Mouse (Mus musculus): ENCODE data around the gene Shroom3. TPM values are rescaled to one million over a fixed set of nuclear protein-coding genes. Genes with fewer than 3 reads are reported as not detected.

Shroom3 gene
- polyA plus RNA-seq, 1 experiment from 2014 or later, result 2.3 TPM

GRCm38 (mm10) chr5:92970480-92970879 is 287.2 kb downstream of the Shroom3 start:
- ATAC-seq (ENCODE audit: low FRiP score) (no peak), DNase-seq (ENCODE audit: low spot score) (peak; percentile 68)
- H3K4me1 ChIP-seq (replicated peaks; ENCODE audit: control insufficient read depth, insufficient read depth, low read length), result no peaks in the 10 kb centered on the region
- H3K9me3 ChIP-seq (ENCODE audit: control insufficient read depth, low read length), result no peaks in the 10 kb centered on the region
- no peak overlapping the region for H3K9ac ChIP-seq
- no peaks in the 10 kb centered on the region for H3K27me3 ChIP-seq (ENCODE audit: control insufficient read depth, insufficient read depth, low read length)
- no peak overlapping the region for H3K4me2 ChIP-seq (replicated peaks)
- H3K27ac ChIP-seq, result no peak overlapping the region
- no peaks in the 10 kb centered on the region for H3K36me3 ChIP-seq (replicated peaks; ENCODE audit: control insufficient read depth, insufficient read depth)
- H3K4me3 ChIP-seq (replicated peaks; ENCODE audit: low read length), result no peak overlapping the region
- 39% methylated on average over 7 of the region's 7 CpGs for WGBS

DNA sequence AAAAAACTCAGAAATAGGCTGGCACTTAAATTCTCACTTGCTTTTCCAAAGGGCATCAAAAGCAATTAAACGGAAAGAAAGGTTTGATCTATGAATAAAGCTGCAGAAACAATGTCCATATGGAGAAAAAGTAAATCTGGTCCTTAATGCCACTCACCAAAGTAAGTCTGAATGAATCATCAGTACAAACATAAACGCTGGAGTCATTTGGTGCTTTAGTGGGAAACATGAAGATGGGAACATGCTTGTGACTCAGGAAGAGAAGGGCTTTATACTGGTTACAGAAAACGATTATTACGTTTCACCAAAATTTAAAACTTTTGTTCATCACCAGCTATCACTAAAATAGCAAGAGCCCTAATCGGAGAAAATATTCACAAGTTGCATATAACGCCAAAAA is 297.2 kb downstream of the Shroom3 start:
- H3K27ac ChIP-seq, result no peak overlapping the region
- 93% methylated on average over 6 of the region's 6 CpGs for WGBS
- no peaks in the 10 kb centered on the region for H3K4me1 ChIP-seq (replicated peaks; ENCODE audit: control insufficient read depth, insufficient read depth, low read length)
- no peak for ATAC-seq (ENCODE audit: low FRiP score)
- H3K4me3 ChIP-seq (replicated peaks; ENCODE audit: low read length), result no peak overlapping the region
- H3K27me3 ChIP-seq (ENCODE audit: control insufficient read depth, insufficient read depth, low read length), result no peaks in the 10 kb centered on the region
- no peaks in the 10 kb centered on the region for H3K9me3 ChIP-seq (ENCODE audit: control insufficient read depth, low read length)
- H3K36me3 ChIP-seq (replicated peaks; ENCODE audit: control insufficient read depth, insufficient read depth), result no peaks in the 10 kb centered on the region
- H3K4me2 ChIP-seq (replicated peaks), result no peak overlapping the region
- H3K9ac ChIP-seq, result no peak overlapping the region
- DNase-seq (ENCODE audit: low spot score), result no peak

GRCm38 (mm10) chr5:92980862-92981261 is 297.6 kb downstream of the Shroom3 start:
- no peak overlapping the region for H3K4me2 ChIP-seq (replicated peaks)
- 76% methylated on average over 2 of the region's 2 CpGs for WGBS

DNA sequence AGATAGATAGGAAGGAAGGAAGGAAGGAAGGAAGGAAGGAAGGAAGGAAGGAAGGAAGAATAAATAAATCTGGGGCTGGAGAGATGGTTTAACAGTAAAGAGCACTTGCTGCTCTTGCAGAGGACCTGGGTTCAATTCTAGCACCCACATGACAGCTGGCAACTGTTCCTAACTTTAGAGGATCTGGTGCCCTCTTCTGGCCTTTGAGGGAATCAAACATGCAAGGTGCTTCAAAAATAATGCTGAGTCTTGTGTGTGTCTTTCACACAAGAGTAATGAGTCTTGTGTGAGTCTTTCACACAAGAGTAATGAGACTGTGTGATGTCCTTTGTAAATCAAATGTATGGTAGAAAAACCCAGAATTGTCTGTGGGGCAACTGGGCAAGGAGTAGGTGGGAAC is 299.4 kb downstream of the Shroom3 start:
- no peak overlapping the region for H3K27ac ChIP-seq
- H3K4me3 ChIP-seq (replicated peaks; ENCODE audit: low read length), result no peak overlapping the region
- H3K9me3 ChIP-seq (ENCODE audit: control insufficient read depth, low read length), result no peaks in the 10 kb centered on the region
- no peak overlapping the region for H3K9ac ChIP-seq
- H3K36me3 ChIP-seq (replicated peaks; ENCODE audit: control insufficient read depth, insufficient read depth), result no peaks in the 10 kb centered on the region
- no peaks in the 10 kb centered on the region for H3K4me1 ChIP-seq (replicated peaks; ENCODE audit: control insufficient read depth, insufficient read depth, low read length)
- no peak for ATAC-seq (ENCODE audit: low FRiP score)
- H3K4me2 ChIP-seq (replicated peaks), result no peak overlapping the region
- DNase-seq (ENCODE audit: low spot score), result no peak
- H3K27me3 ChIP-seq (ENCODE audit: control insufficient read depth, insufficient read depth, low read length), result no peaks in the 10 kb centered on the region

More at GRCm38 (mm10) chr5:92980862-92981261, 297.6 kb downstream of the Shroom3 start:
- no peaks in the 10 kb centered on the region for H3K27me3 ChIP-seq (ENCODE audit: control insufficient read depth, insufficient read depth, low read length)
- no peaks in the 10 kb centered on the region for H3K9me3 ChIP-seq (ENCODE audit: control insufficient read depth, low read length)
- H3K4me3 ChIP-seq (replicated peaks; ENCODE audit: low read length), result no peak overlapping the region
- ATAC-seq (ENCODE audit: low FRiP score), result no peak
- no peak for DNase-seq (ENCODE audit: low spot score)
- H3K27ac ChIP-seq, result no peak overlapping the region
- no peaks in the 10 kb centered on the region for H3K36me3 ChIP-seq (replicated peaks; ENCODE audit: control insufficient read depth, insufficient read depth)
- no peak overlapping the region for H3K9ac ChIP-seq
- no peaks in the 10 kb centered on the region for H3K4me1 ChIP-seq (replicated peaks; ENCODE audit: control insufficient read depth, insufficient read depth, low read length)

DNA sequence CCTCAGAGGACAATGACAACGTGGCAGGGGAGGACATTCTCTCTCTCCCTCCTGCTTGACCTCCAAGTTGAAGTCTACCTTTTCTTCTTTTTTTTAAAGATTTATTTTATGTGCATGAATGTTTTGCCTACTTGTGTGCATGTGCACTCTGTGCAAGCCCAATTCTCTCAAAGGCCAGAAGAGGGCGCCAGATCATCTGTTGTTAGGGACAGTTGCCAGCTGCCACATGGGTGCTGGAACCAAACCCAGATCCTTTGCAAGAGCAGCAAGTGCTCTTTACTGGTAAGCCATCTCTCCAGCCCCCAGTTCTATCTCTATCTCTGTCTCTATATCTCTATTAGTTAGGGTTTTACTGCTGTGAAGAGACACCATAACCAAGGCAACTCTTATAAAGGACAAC is 300.7 kb downstream of the Shroom3 start:
- no peaks in the 10 kb centered on the region for H3K9me3 ChIP-seq (ENCODE audit: control insufficient read depth, low read length)
- H3K27ac ChIP-seq, result no peak overlapping the region
- H3K4me1 ChIP-seq (replicated peaks; ENCODE audit: control insufficient read depth, insufficient read depth, low read length), result no peaks in the 10 kb centered on the region; the same call in 1 of the 2 replicates
- no peaks in the 10 kb centered on the region for H3K27me3 ChIP-seq (ENCODE audit: control insufficient read depth, insufficient read depth, low read length)
- WGBS, result 39% methylated on average over 2 of the region's 2 CpGs
- no peaks in the 10 kb centered on the region for H3K36me3 ChIP-seq (replicated peaks; ENCODE audit: control insufficient read depth, insufficient read depth)
- DNase-seq (ENCODE audit: low spot score) (no peak), ATAC-seq (ENCODE audit: low FRiP score) (no peak)
- no peak overlapping the region for H3K4me2 ChIP-seq (replicated peaks)
- no peak overlapping the region for H3K4me3 ChIP-seq (replicated peaks; ENCODE audit: low read length)
- H3K9ac ChIP-seq, result no peak overlapping the region

DNA sequence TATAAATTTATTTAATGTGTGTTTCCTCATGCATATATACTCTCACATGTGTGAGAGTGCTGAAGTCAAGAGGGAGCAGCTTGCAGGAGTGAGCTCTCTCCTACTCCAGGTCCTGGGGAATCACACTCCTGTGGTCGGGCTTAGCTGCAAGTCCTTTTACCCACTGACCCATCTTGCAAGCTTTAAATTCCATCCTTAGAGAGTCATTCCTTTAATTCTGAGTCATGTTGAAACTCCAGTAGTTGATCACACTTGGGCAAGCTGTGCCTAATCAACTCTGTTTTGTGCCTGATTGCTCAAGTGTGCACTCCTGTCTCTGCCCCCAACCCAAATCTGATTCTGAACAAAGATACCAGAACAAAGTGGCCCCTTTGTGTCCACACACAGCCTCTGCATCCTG is 301.5 kb downstream of the Shroom3 start:
- no peaks in the 10 kb centered on the region for H3K27me3 ChIP-seq (ENCODE audit: control insufficient read depth, insufficient read depth, low read length)
- ATAC-seq (ENCODE audit: low FRiP score), result no peak

DNA sequence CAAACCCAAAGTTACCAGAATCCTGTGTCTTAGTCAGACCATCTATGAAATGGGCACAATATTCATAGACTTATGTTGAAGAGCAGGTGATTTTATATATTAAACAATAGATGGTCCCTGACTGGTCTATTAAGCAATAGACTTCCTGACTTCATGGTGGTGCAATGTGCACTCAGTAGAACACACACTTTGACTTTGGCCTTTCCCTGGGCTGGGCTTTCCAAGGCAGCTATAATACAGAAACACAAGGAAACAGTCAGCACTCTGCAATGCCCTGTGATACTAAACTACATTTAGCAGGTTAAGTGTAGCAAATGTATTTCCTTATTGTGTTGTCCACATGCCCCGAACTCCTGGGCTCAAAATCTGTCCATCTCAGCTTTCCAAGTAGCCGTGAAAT is 302.2 kb downstream of the Shroom3 start:
- Histone ChIP-seq H3K9ac (no peak overlapping the region), H3K27me3 (ENCODE audit: control insufficient read depth, insufficient read depth, low read length) (no peaks in the 10 kb centered on the region), H3K4me1 (replicated peaks; ENCODE audit: control insufficient read depth, insufficient read depth, low read length) (no peaks in the 10 kb centered on the region; the same call in 1 of the 2 replicates), H3K27ac (no peak overlapping the region), H3K4me3 (replicated peaks; ENCODE audit: low read length) (no peak overlapping the region), H3K36me3 (replicated peaks; ENCODE audit: control insufficient read depth, insufficient read depth) (no peaks in the 10 kb centered on the region), H3K9me3 (ENCODE audit: control insufficient read depth, low read length) (no peaks in the 10 kb centered on the region), H3K4me2 (replicated peaks) (no peak overlapping the region)
- ATAC-seq (ENCODE audit: low FRiP score) (no peak), DNase-seq (ENCODE audit: low spot score) (no peak)
- 90% methylated on average over 2 of the region's 2 CpGs for WGBS

More for the DNA sequence above, 301.5 kb downstream of the Shroom3 start:
- no peak overlapping the region for H3K9ac ChIP-seq
- 21% methylated on average over 1 of the region's 1 CpGs for WGBS
- no peaks in the 10 kb centered on the region for H3K9me3 ChIP-seq (ENCODE audit: control insufficient read depth, low read length)
- no peaks in the 10 kb centered on the region; the same call in 1 of the 2 replicates for H3K4me1 ChIP-seq (replicated peaks; ENCODE audit: control insufficient read depth, insufficient read depth, low read length)
- no peak for DNase-seq (ENCODE audit: low spot score)
- no peak overlapping the region for H3K27ac ChIP-seq
- H3K36me3 ChIP-seq (replicated peaks; ENCODE audit: control insufficient read depth, insufficient read depth), result no peaks in the 10 kb centered on the region
- H3K4me2 ChIP-seq (replicated peaks), result no peak overlapping the region
- H3K4me3 ChIP-seq (replicated peaks; ENCODE audit: low read length), result no peak overlapping the region

- DNase-seq (ENCODE audit: low spot score) (no peak), ATAC-seq (ENCODE audit: low FRiP score) (no peak)
- no peaks in the 10 kb centered on the region for H3K27me3 ChIP-seq (ENCODE audit: control insufficient read depth, insufficient read depth, low read length)
- no peaks in the 10 kb centered on the region for H3K9me3 ChIP-seq (ENCODE audit: control insufficient read depth, low read length)
- no peak overlapping the region for H3K4me2 ChIP-seq (replicated peaks)
- no peak overlapping the region for H3K27ac ChIP-seq
- H3K9ac ChIP-seq, result no peak overlapping the region
- WGBS, result 92% methylated on average over 22 of the region's 22 CpGs
- H3K36me3 ChIP-seq (replicated peaks; ENCODE audit: control insufficient read depth, insufficient read depth), result no peaks in the 10 kb centered on the region
- no peaks in the 10 kb centered on the region; the same call in 1 of the 2 replicates for H3K4me1 ChIP-seq (replicated peaks; ENCODE audit: control insufficient read depth, insufficient read depth, low read length)
- no peak overlapping the region for H3K4me3 ChIP-seq (replicated peaks; ENCODE audit: low read length)
These were observed 303.7 kb downstream of the Shroom3 start for GRCm38 (mm10) chr5:92986651-92987610.

DNA sequence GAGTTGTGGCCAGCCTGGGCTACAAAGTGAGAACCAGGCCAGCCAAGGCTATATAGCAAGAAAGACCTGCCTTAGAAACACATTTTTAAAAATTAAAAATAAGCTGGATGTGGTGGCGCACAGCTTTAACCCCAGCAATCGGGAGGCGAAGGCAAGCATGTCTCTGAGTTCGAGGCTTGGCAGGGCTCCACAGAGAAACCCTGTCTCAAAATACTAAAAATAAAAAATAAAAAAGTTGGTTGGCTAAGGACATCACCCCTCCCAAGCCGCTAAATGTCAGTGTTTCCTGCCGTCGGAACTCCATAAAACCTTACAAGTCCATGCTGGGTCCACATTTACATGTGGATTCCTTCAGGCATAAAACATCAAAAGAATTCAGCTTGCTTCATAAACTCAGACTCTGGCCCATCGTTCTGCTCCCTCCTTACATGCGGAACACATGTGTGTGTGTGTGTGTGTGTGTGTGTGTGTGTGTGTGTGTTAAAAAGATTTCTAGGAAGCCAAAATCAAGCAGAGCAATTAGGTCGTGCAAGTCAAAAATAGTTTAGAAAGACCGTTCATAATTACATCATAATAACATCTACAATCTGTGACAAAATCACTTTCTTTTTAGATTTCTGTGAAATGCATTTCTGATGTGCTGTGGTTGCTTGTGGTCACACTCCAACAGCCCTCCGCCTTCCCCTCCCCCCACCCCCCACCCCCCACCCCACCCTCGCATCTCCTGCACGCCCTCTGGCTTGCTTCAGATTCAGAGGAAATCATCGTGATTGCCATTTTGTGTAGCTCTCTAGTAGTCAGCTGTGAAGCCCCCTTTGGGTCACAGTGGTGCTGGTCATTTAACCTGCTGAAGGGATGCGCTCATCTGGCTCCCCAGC is 304.9 kb downstream of the Shroom3 start:
- H3K4me2 ChIP-seq (replicated peaks), result 0 out of 2 replicates have a peak overlapping the region, but pooled peaks have one; percentile 28
- peak overlapping the region; percentile 6; the same call in 1 of the 2 replicates for H3K27ac ChIP-seq
- H3K9me3 ChIP-seq (ENCODE audit: control insufficient read depth, low read length), result no peaks in the 10 kb centered on the region
- DNase-seq (ENCODE audit: low spot score) (no peak), ATAC-seq (ENCODE audit: low FRiP score) (peak; percentile 43)
- WGBS, result 57% methylated on average over 16 of the region's 16 CpGs
- no peaks in the 10 kb centered on the region for H3K36me3 ChIP-seq (replicated peaks; ENCODE audit: control insufficient read depth, insufficient read depth)
- H3K9ac ChIP-seq, result no peak overlapping the region
- H3K27me3 ChIP-seq (ENCODE audit: control insufficient read depth, insufficient read depth, low read length), result no peaks in the 10 kb centered on the region
- H3K4me3 ChIP-seq (replicated peaks; ENCODE audit: low read length), result no peak overlapping the region
- no peaks in the 10 kb centered on the region; the same call in 1 of the 2 replicates for H3K4me1 ChIP-seq (replicated peaks; ENCODE audit: control insufficient read depth, insufficient read depth, low read length)

Measured in hindbrain, embryonic 14.5 days (tissue).